Mouse (Mus musculus): ENCODE data around the gene Asb8. TPM values are rescaled to one million over a fixed set of nuclear protein-coding genes. Genes with fewer than 3 reads are reported as not detected.

Gene Asb8
- 40.6 and 52.6 TPM in 2 replicates for polyA plus RNA-seq (2014; fragmentation: Nextera tagmentation; extraction: Ambion mirVana)

GRCm38 (mm10) chr15:98165525-98165924, at the start of gene Asb8:
Gene Asb8, minus strand, starts transcription at chr15:98165625.
- peaks cover 41% of the 10 kb centered on the region for H3K27me3 ChIP-seq (ENCODE audit: control insufficient read depth, insufficient read depth, low read length)
- H3K4me1 ChIP-seq (ENCODE audit: control insufficient read depth, insufficient read depth, low read length) = peaks cover 17% of the 10 kb centered on the region
- no peaks in the 10 kb centered on the region for H3K36me3 ChIP-seq (ENCODE audit: control insufficient read depth, insufficient read depth, low read length)
- WGBS = 81% methylated on average over 5 of the region's 5 CpGs
- H3K9me3 ChIP-seq (ENCODE audit: control insufficient read depth, low read length) = no peaks in the 10 kb centered on the region
- H3K27ac ChIP-seq (ENCODE audit: low read depth, low read length) = no peak within 1 kb of the TSS
- ATAC-seq (ENCODE audit: low FRiP score, low TSS enrichment) = no peak
- H3K4me2 ChIP-seq (replicated peaks; ENCODE audit: low read depth, low read length) = no peak within 1 kb of the TSS
- no peak within 1 kb of the TSS for H3K4me3 ChIP-seq (ENCODE audit: low read length)
- H3K9ac ChIP-seq (ENCODE audit: low read depth, low read length) = no peak within 1 kb of the TSS

DNA sequence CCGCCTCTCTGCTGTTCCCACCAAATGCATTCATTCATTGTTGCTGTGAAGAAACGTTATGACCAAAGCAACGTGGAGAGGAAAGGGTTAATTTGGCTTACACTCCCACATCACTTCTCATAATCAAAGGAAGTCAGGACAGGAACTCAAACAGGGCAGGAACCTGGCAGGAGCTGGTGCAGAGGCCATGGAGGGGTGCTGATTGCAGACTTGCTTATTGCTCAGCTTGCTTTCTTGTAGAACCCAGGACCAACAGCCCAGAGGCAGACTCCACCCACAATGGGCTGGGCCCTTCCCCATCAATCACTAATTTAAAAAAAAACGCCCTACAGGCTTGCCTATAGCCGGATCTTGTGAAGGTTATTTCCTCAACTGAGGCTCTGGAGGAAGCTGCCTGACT, 48.7 kb upstream of the Asb8 start:
- no peak overlapping the region for H3K4me3 ChIP-seq (ENCODE audit: low read length)
- no peaks in the 10 kb centered on the region for H3K27me3 ChIP-seq (ENCODE audit: control insufficient read depth, insufficient read depth, low read length)
- H3K4me1 ChIP-seq (ENCODE audit: control insufficient read depth, insufficient read depth, low read length) = no peaks in the 10 kb centered on the region
- no peak overlapping the region for H3K4me2 ChIP-seq (replicated peaks; ENCODE audit: low read depth, low read length)
- H3K36me3 ChIP-seq (ENCODE audit: control insufficient read depth, insufficient read depth, low read length) = no peaks in the 10 kb centered on the region
- no peak for ATAC-seq (ENCODE audit: low FRiP score, low TSS enrichment)
- no peak overlapping the region for H3K27ac ChIP-seq (ENCODE audit: low read depth, low read length)
- no peaks in the 10 kb centered on the region for H3K9me3 ChIP-seq (ENCODE audit: control insufficient read depth, low read length)
- 69% methylated on average over 5 of the region's 5 CpGs for WGBS
- H3K9ac ChIP-seq (ENCODE audit: low read depth, low read length) = no peak overlapping the region

DNA sequence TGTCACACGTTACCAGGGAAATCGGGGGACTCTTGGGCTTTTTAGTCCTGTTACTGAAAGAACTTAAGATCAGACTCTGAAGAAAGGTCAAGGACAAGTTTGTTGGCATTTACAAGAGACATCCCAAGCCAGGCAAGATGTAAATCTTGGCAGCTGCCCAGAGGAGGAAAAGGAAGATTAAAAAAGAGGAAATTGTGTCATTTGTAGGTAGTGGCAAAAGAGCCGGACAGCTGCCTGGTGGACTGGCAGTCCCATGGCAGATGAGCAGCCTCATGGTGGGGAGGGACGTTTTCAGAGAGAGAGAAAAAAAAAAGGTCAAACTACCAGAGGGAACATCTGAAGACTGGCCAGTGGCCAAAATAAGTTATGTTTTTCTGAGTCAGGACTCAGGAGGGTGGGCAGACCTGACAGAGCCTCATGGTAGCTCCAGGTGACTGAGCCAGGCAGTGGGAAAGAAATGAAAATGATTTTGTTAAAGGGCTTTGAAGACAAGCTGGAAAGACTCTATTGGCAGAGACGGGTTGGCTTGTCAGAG, 48.0 kb upstream of the Asb8 start:
- Histone ChIP-seq H3K4me3 (ENCODE audit: low read length) (no peak overlapping the region), H3K36me3 (ENCODE audit: control insufficient read depth, insufficient read depth, low read length) (no peaks in the 10 kb centered on the region), H3K27me3 (ENCODE audit: control insufficient read depth, insufficient read depth, low read length) (no peaks in the 10 kb centered on the region), H3K4me2 (replicated peaks; ENCODE audit: low read depth, low read length) (no peak overlapping the region), H3K4me1 (ENCODE audit: control insufficient read depth, insufficient read depth, low read length) (no peaks in the 10 kb centered on the region), H3K9ac (ENCODE audit: low read depth, low read length) (no peak overlapping the region), H3K27ac (ENCODE audit: low read depth, low read length) (no peak overlapping the region), H3K9me3 (ENCODE audit: control insufficient read depth, low read length) (no peaks in the 10 kb centered on the region)
- no peak for ATAC-seq (ENCODE audit: low FRiP score, low TSS enrichment)
- 69% methylated on average over 5 of the region's 5 CpGs for WGBS

GRCm38 (mm10) chr15:98209676-98210075, 44.3 kb upstream of the Asb8 start:
- Histone ChIP-seq H3K4me1 (ENCODE audit: control insufficient read depth, insufficient read depth, low read length) (no peaks in the 10 kb centered on the region), H3K9ac (ENCODE audit: low read depth, low read length) (no peak overlapping the region), H3K27ac (ENCODE audit: low read depth, low read length) (no peak overlapping the region), H3K4me3 (ENCODE audit: low read length) (no peak overlapping the region), H3K9me3 (ENCODE audit: control insufficient read depth, low read length) (no peaks in the 10 kb centered on the region), H3K4me2 (replicated peaks; ENCODE audit: low read depth, low read length) (no peak overlapping the region), H3K27me3 (ENCODE audit: control insufficient read depth, insufficient read depth, low read length) (no peaks in the 10 kb centered on the region), H3K36me3 (ENCODE audit: control insufficient read depth, insufficient read depth, low read length) (no peaks in the 10 kb centered on the region)
- 69% methylated on average over 7 of the region's 7 CpGs for WGBS
- no peak for ATAC-seq (ENCODE audit: low FRiP score, low TSS enrichment)

- Histone ChIP-seq H3K27me3 (ENCODE audit: control insufficient read depth, insufficient read depth, low read length) (no peaks in the 10 kb centered on the region), H3K27ac (ENCODE audit: low read depth, low read length) (no peak within 1 kb of the TSS), H3K9me3 (ENCODE audit: control insufficient read depth, low read length) (no peaks in the 10 kb centered on the region), H3K4me3 (ENCODE audit: low read length) (no peak within 1 kb of the TSS), H3K4me2 (replicated peaks; ENCODE audit: low read depth, low read length) (no peak within 1 kb of the TSS), H3K36me3 (ENCODE audit: control insufficient read depth, insufficient read depth, low read length) (no peaks in the 10 kb centered on the region), H3K9ac (ENCODE audit: low read depth, low read length) (no peak within 1 kb of the TSS), H3K4me1 (ENCODE audit: control insufficient read depth, insufficient read depth, low read length) (no peaks in the 10 kb centered on the region)
- 62% methylated on average over 3 of the region's 3 CpGs for WGBS
- no peak for ATAC-seq (ENCODE audit: low FRiP score, low TSS enrichment)
These were observed 30.0 kb upstream of the Asb8 start, which contains the start of gene Olfr288 for GRCm38 (mm10) chr15:98195442-98195841. Gene Olfr288, minus strand, starts transcription at chr15:98195542.

DNA sequence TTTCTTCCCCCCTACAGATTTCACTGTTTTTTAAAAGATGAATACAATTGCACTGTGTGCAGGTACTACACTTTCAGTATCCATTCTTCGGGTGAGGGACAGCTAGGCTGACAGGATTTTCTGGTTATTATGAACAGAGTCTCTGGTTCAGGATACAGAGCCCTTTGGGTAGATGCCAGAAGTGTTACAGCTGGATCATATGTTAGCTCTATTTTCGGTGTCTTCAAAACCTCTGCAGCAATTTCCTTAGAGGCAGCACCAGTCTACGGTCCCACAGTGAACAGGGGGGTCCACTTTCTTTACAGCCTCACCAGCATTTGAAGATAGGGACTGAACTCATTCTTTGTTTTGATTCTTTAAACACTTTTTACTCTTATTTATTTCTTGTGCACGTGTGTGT, 19.0 kb upstream of the Asb8 start:
- H3K36me3 ChIP-seq (ENCODE audit: control insufficient read depth, insufficient read depth, low read length) = no peaks in the 10 kb centered on the region
- H3K27me3 ChIP-seq (ENCODE audit: control insufficient read depth, insufficient read depth, low read length) = no peaks in the 10 kb centered on the region
- H3K9me3 ChIP-seq (ENCODE audit: control insufficient read depth, low read length) = no peaks in the 10 kb centered on the region
- no peak overlapping the region for H3K4me3 ChIP-seq (ENCODE audit: low read length)
- H3K9ac ChIP-seq (ENCODE audit: low read depth, low read length) = no peak overlapping the region
- peaks cover 9% of the 10 kb centered on the region; the same call in 1 of the 2 replicates for H3K4me1 ChIP-seq (ENCODE audit: control insufficient read depth, insufficient read depth, low read length)
- 66% methylated on average over 4 of the region's 4 CpGs for WGBS
- ATAC-seq (ENCODE audit: low FRiP score, low TSS enrichment) = no peak
- no peak overlapping the region for H3K27ac ChIP-seq (ENCODE audit: low read depth, low read length)
- H3K4me2 ChIP-seq (replicated peaks; ENCODE audit: low read depth, low read length) = no peak overlapping the region

- H3K27ac ChIP-seq (ENCODE audit: low read depth, low read length) = peak overlapping the region; percentile 47; the same call in 1 of the 2 replicates
- H3K4me3 ChIP-seq (ENCODE audit: low read length) = no peak overlapping the region
- WGBS = 48% methylated on average over 12 of the region's 12 CpGs
- H3K27me3 ChIP-seq (ENCODE audit: control insufficient read depth, insufficient read depth, low read length) = no peaks in the 10 kb centered on the region
- no peak overlapping the region for H3K4me2 ChIP-seq (replicated peaks; ENCODE audit: low read depth, low read length)
- no peaks in the 10 kb centered on the region for H3K9me3 ChIP-seq (ENCODE audit: control insufficient read depth, low read length)
- no peak overlapping the region for H3K9ac ChIP-seq (ENCODE audit: low read depth, low read length)
- peaks cover 9% of the 10 kb centered on the region; the same call in 1 of the 2 replicates for H3K4me1 ChIP-seq (ENCODE audit: control insufficient read depth, insufficient read depth, low read length)
- no peaks in the 10 kb centered on the region for H3K36me3 ChIP-seq (ENCODE audit: control insufficient read depth, insufficient read depth, low read length)
- ATAC-seq (ENCODE audit: low FRiP score, low TSS enrichment) = no peak
These were observed 16.6 kb upstream of the Asb8 start for GRCm38 (mm10) chr15:98181856-98182570.

- Histone ChIP-seq H3K4me1 (ENCODE audit: control insufficient read depth, insufficient read depth, low read length) (peaks cover 9% of the 10 kb centered on the region; the same call in 1 of the 2 replicates), H3K9ac (ENCODE audit: low read depth, low read length) (peak overlapping the region; percentile 42), H3K9me3 (ENCODE audit: control insufficient read depth, low read length) (no peaks in the 10 kb centered on the region), H3K27ac (ENCODE audit: low read depth, low read length) (peak overlapping the region; percentile 66; the same call in 1 of the 2 replicates), H3K36me3 (ENCODE audit: control insufficient read depth, insufficient read depth, low read length) (no peaks in the 10 kb centered on the region), H3K4me2 (replicated peaks; ENCODE audit: low read depth, low read length) (peak overlapping the region; percentile 73), H3K27me3 (ENCODE audit: control insufficient read depth, insufficient read depth, low read length) (no peaks in the 10 kb centered on the region), H3K4me3 (ENCODE audit: low read length) (peak overlapping the region; percentile 47)
- peak; percentile 98 for ATAC-seq (ENCODE audit: low FRiP score, low TSS enrichment)
- WGBS = under 1% methylated on average over 30 of the region's 30 CpGs
These were observed 15.8 kb upstream of the Asb8 start for GRCm38 (mm10) chr15:98181132-98181711.

All from kidney, embryonic 14.5 days (tissue).